Mouse (Mus musculus): ENCODE results near the gene Cnn1.
"Not testable (repeated sequence)": the region's sequence is repeated elsewhere in the genome, so short reads cannot be mapped to it uniquely, and the experiment has no call there.

Gene Cnn1

GRCm38 (mm10) chr9:22072276-22072675, 26.7 kb upstream of the Cnn1 start:
- in situ Hi-C loops (cut with MboI, MseI): no loop called here

- in situ Hi-C loops (cut with MboI, MseI): not testable (repeated sequence)
Observed at GRCm38 (mm10) chr9:22075778-22076177, 23.2 kb upstream of the Cnn1 start.

DNA sequence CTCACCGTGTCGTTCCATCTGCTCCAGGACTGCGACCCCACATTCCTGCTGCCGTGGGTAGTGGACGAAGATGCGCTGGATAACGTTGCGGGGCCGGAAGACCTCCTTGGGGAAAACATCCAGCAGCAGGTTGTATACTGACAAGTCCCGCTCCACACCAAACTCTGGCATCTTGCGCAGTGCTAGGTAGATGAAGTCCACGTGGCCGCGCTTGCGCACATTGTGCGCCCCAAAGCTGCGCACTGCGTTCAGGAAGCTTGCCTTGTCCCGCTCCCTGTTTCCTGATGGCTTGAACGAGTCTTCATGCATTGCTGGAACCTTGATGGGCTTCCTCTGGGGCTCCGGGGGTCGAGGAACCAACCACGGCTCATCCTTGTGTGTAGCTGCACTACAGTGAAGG, 22.8 kb upstream of the Cnn1 start:
- in situ Hi-C loops (cut with MboI, MseI): no loop called here

- in situ Hi-C loops (cut with MboI, MseI): no loop called here
Observed at GRCm38 (mm10) chr9:22084667-22085021, 14.4 kb upstream of the Cnn1 start.

GRCm38 (mm10) chr9:22085022-22085834, 13.8 kb upstream of the Cnn1 start, which contains the start of gene Ecsit:
Gene Ecsit (minus strand): TSS chr9:22085438.
- in situ Hi-C loops (cut with MboI, MseI): no loop called here

- in situ Hi-C loops (cut with MboI, MseI): no loop called here
Observed at GRCm38 (mm10) chr9:22086012-22086411, 13.0 kb upstream of the Cnn1 start.

- in situ Hi-C loops (cut with MboI, MseI): no loop called here
Observed at GRCm38 (mm10) chr9:22087034-22087618, 11.9 kb upstream of the Cnn1 start.

DNA sequence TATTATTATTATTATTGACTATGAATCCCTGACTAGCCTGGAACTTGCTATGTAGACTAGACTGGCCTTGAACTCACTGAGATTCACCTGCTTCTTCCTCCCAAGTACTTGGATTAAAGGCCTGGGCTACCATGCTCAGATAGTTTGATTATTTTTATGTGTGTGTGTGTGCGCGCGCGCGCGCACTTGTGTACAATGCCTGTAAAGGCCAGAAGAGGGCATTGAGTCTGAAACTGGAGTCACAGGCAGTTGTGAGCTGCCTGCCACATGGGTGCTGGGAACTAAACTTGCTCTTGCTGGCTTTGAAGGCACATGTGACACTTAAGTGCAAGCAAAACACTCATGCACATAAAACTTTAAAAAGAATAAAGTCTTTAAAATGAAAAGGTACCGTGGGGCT, 9.7 kb upstream of the Cnn1 start:
- in situ Hi-C loops (cut with MboI, MseI): no loop called here

GRCm38 (mm10) chr9:22089986-22090385, 9.0 kb upstream of the Cnn1 start:
- in situ Hi-C loops (cut with MboI, MseI): no loop called here

DNA sequence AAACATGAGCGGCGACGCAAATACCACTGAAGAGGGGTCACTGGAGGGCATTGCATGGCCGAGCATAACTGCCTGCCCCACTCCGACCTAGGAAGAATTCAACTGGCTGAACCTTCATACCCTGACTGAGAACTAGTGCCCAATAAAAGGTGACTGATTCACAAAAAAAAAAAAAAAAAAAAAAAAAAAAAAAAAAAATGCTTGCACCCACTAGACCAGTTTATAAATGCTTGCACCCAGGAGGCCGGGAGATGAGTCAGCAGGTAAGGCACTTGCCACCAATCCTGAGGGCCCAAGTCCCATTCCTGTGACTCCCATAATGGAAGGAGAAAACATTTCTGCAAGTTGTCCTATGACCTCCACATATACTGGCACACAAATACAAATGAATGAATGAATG, 6.3 kb upstream of the Cnn1 start:
- in situ Hi-C loops (cut with MboI, MseI): no loop called here

- in situ Hi-C loops (cut with MboI, MseI): no loop called here
Observed at GRCm38 (mm10) chr9:22095854-22096307, 3.1 kb upstream of the Cnn1 start.

DNA sequence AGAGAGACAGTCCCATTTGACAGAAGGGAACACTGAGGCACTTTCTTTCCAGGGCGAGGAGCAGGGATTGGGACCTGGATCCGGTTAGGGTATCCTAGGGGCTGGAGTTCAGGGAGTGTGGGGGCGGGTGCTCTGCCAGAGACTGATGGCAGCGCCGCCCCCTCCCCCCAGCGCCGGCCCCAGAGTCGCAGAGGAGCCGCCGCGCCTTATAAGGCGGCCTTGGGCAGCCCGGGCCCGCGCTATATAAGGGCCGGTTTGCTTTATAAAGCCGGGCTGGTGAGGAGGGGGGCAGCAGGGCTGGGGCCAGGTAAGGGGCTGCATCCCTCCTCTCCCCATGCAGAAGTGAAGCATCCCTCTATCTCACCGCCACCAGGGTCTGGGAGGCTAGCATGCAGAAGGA, 906 bp downstream of the Cnn1 start:
- in situ Hi-C loops (cut with MboI, MseI): no loop called here

DNA sequence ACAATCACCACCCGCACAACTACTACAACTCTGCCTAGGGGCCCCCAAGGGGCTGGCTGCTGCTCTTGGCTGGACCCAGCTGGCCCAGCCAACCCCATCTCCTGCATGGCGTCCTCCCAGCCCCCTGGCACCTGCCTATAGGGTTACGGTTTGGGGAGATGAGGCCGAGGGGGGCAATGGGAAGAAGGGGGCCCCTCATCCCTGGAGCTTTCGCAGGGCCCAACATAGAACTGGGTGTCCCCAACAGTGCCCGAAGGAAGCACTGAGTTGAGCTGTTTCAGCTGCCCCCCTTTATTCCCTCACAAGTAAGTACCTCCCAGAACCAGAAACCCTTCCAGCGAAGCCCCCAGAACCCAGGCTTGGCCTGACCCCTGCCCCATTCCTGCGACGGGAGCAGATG, 9.2 kb downstream of the Cnn1 start:
- in situ Hi-C loops (cut with MboI, MseI): no loop called here

GRCm38 (mm10) chr9:22115635-22116034, 16.6 kb downstream of the Cnn1 start:
- in situ Hi-C loops (cut with MboI, MseI): no loop called here

- in situ Hi-C loops (cut with MboI, MseI): no loop called here
Observed at GRCm38 (mm10) chr9:22116086-22116485, 17.1 kb downstream of the Cnn1 start.

DNA sequence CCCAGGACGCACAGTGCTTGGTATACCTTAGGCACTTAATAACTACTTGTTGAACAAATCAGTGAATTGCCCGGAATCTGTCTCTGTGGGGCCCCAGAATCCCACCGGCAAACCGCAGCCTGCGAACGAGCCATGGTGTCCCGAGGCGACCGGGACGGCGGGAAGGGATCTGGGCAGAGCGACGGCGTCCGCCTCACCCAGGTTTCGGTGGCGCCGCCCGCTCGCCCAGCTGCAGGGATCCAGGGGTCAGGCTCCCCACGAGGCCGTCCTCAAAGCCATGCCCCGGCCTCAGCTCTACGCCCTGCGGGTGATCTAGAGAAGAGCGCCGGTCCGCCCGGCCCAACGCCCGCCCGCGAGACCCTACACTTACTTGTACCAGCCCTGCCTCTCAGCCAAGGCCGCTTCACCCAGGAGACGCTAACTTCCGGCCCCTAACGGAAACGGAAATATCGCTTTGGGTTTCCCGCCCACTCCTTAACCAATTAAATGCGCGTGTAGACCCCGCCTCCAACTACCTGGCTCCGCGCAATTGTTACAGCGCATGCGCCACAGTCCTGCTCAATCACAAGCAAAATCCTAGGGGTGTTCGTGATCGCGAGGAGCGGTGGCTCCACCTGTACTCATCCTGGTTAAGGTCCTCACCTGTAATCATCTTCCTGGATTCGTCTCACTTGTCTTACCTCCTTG, 17.9 kb downstream of the Cnn1 start, which contains the start of gene Elof1:
Gene Elof1, minus strand, starts transcription at position 433 of the 687 bp plus-strand sequence.
- in situ Hi-C loops (cut with MboI, MseI): no loop called here

GRCm38 (mm10) chr9:22117754-22118456, 18.9 kb downstream of the Cnn1 start:
- in situ Hi-C loops (cut with MboI, MseI): no loop called here

DNA sequence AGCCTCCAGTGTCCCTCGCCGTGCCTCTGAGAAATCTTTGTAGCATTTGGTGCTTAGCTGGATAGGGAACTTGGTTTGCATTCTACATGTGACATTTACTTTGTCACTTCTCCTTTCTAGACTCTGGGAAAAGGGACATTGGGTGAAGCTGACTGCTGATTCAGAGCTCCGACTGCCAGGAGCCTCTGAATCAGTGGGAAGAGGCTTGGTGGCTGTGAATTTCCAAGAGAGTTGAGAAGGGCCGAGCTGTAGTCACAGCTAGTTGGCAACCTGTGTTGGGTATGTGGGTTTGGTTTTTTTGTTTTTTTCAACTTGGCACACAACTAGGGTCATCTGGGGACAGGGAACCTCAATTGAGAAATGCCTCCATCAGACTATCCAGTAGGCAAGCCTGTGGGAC, 20.5 kb downstream of the Cnn1 start:
- in situ Hi-C loops (cut with MboI, MseI): no loop called here

- in situ Hi-C loops (cut with MboI, MseI): loop anchor here (5.0 kb wide), 1 partner anchor 54 kb away; no protein-coding TSS in a partner anchor
Observed at GRCm38 (mm10) chr9:22121545-22121944, 22.5 kb downstream of the Cnn1 start.

GRCm38 (mm10) chr9:22122005-22122404, 23.0 kb downstream of the Cnn1 start:
- in situ Hi-C loops (cut with MboI, MseI): loop anchor here (5.0 kb wide), 1 partner anchor 55 kb away; no protein-coding TSS in a partner anchor

- in situ Hi-C loops (cut with MboI, MseI): loop anchor here (5.0 kb wide), 1 partner anchor 56 kb away; no protein-coding TSS in a partner anchor
Observed at GRCm38 (mm10) chr9:22123069-22123609, 24.1 kb downstream of the Cnn1 start.

All from regulatory T cell (primary cell).